Mouse (Mus musculus) adrenal gland, adult 8-10 months (tissue): ENCODE measurements around the gene Rpgr. TPM values are rescaled to one million over a fixed set of nuclear protein-coding genes. Genes with fewer than 3 reads are reported as not detected.

ENCODE experiments used
- DNase-seq: peaks from one replicate; pipeline ENCODE4 v3.0.0; 2022
- total RNA-seq, 4 experiments: library from RNA; stranded (reverse); gene quantifications; 2 replicates each; pipeline ENCODE4 v1.2.4; 2022

The Rpgr gene
- total RNA-seq, 4 experiments from 2014 or later: 4.8 to 9.8 (median 6.8) TPM

DNA sequence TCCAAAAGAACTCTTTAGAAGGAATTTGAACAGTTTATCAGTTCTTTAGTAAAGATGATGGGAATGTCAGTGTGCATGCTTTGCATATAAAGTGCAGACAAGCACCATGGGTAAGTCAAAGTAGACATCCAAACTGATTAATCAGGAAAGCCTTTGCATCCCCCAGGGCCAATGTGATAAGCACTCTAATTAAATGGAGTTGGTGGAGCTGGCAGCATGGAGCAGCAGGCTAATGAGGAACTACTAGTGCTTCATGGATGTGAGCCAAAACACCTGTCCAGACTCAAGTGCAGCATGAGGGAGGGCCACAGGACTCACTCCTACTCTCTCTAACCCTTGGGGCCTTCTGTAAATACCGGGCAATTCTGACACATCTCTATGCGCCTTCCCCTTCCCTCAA lies 145.2 kb downstream of the Rpgr start:
- no peak for DNase-seq

GRCm38 (mm10) chrX:10070689-10071088 lies 146.0 kb downstream of the Rpgr start:
- no peak for DNase-seq

DNA sequence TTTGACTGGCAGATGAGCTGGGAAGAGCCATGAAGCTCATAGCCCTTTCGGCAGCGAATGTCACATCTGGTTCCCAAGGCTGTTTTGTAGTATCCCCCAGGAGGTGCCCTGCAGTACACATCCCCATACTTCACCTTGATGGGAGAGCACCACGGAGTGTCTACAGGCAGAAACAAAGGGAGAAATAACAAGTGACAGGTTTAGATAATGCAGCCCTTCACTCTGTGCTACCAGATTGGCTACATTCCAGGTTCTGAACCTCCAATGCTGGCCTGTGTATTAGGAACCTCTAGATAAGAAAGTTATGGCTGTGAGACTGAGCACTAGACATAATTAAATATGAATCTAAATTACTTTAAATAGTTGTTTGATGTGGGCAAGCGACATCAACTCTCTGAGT lies 147.3 kb downstream of the Rpgr start:
- DNase-seq: no peak

GRCm38 (mm10) chrX:10063781-10064180 lies 152.9 kb downstream of the Rpgr start:
- DNase-seq: no peak

GRCm38 (mm10) chrX:10063361-10063760 lies 153.4 kb downstream of the Rpgr start:
- DNase-seq: no peak

DNA sequence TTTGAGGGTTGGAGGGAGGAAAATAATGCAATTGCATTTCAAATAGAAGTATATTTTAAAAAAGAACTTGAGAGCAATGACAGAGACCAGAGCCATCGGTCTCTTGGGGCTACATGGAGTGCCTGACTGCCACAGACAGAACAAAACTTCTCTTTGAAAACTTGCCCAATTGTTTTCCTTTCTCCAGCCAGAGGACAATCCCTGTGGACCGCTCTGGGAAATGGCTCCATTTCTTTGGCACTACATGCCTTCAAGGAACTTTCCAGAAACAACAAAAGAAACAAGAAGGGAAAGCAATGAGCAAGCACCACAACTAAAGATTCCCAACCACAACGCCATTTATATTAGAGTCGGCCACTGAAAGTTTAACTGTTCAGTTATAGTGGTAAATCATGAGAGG lies 154.5 kb downstream of the Rpgr start:
- no peak for DNase-seq

GRCm38 (mm10) chrX:10034666-10035065 lies 182.1 kb downstream of the Rpgr start:
- DNase-seq: no peak

Other genes starting within 250 kb of the Rpgr start
- 1 to 10 TPM; 4.0 to 6.4 (median 4.6) TPM for gene Srpx, start 99.2 kb downstream of the Rpgr start, total RNA-seq
- under 1 TPM in 2 of 4 experiments, not detected in 2; 0.26 to 0.27 TPM for gene Otc, start 35.4 kb upstream of the Rpgr start, total RNA-seq